Mouse (Mus musculus) adipocyte (in vitro differentiated cells): ENCODE results near the gene Nr1h3.
A peak's percentile ranks its signal among the peaks of the same experiment; 100 is the strongest.

Experiments used
- DNase-seq: peaks from one replicate; pipeline ENCODE4 v3.0.0-alpha.2; 2016; ENCODE audit warnings: low spot score

Gene Nr1h3

GRCm38 (mm10) chr2:91186208-91186607 lies 16.4 kb downstream of the Nr1h3 start:
- no peak for DNase-seq

- no peak for DNase-seq
Observed at GRCm38 (mm10) chr2:91183711-91184405, 18.8 kb downstream of the Nr1h3 start, which contains the start of gene Madd. TSS of gene Madd (minus strand) at chr2:91183837.

- peak; percentile 89 for DNase-seq
Observed at GRCm38 (mm10) chr2:91183148-91183513, 19.5 kb downstream of the Nr1h3 start.

- DNase-seq: no peak
Observed at GRCm38 (mm10) chr2:91182405-91183147, 20.1 kb downstream of the Nr1h3 start.

- DNase-seq: no peak
Observed at GRCm38 (mm10) chr2:91182016-91182404, 20.6 kb downstream of the Nr1h3 start.

GRCm38 (mm10) chr2:91180706-91181105 lies 21.9 kb downstream of the Nr1h3 start:
- no peak for DNase-seq

GRCm38 (mm10) chr2:91179825-91180224 lies 22.8 kb downstream of the Nr1h3 start:
- DNase-seq: no peak

- no peak for DNase-seq
Observed at GRCm38 (mm10) chr2:91176234-91176633, 26.4 kb downstream of the Nr1h3 start.

GRCm38 (mm10) chr2:91175490-91175889 lies 27.1 kb downstream of the Nr1h3 start:
- DNase-seq: peak; percentile 70

GRCm38 (mm10) chr2:91169587-91170322 lies 32.9 kb downstream of the Nr1h3 start:
- no peak for DNase-seq

GRCm38 (mm10) chr2:91167629-91168028 lies 35.0 kb downstream of the Nr1h3 start:
- no peak for DNase-seq

GRCm38 (mm10) chr2:91164991-91165390 lies 37.6 kb downstream of the Nr1h3 start:
- no peak for DNase-seq

GRCm38 (mm10) chr2:91163532-91163931 lies 39.1 kb downstream of the Nr1h3 start:
- DNase-seq: no peak

GRCm38 (mm10) chr2:91162952-91163351 lies 39.7 kb downstream of the Nr1h3 start:
- no peak for DNase-seq

GRCm38 (mm10) chr2:91160591-91160990 lies 42.0 kb downstream of the Nr1h3 start:
- DNase-seq: no peak

GRCm38 (mm10) chr2:91157002-91157752 lies 45.5 kb downstream of the Nr1h3 start:
- DNase-seq: no peak

- peak; percentile 49 for DNase-seq
Observed at GRCm38 (mm10) chr2:91154091-91154490, 48.5 kb downstream of the Nr1h3 start.

GRCm38 (mm10) chr2:91152885-91153377 lies 49.7 kb downstream of the Nr1h3 start:
- DNase-seq: no peak

GRCm38 (mm10) chr2:91151331-91151730 lies 51.3 kb downstream of the Nr1h3 start:
- DNase-seq: no peak

- no peak for DNase-seq
Observed at GRCm38 (mm10) chr2:91148101-91148500, 54.5 kb downstream of the Nr1h3 start.

GRCm38 (mm10) chr2:91143401-91143800 lies 59.2 kb downstream of the Nr1h3 start:
- DNase-seq: no peak

GRCm38 (mm10) chr2:91142920-91143319 lies 59.7 kb downstream of the Nr1h3 start:
- DNase-seq: no peak
